Mouse (Mus musculus): Measurements from ENCODE around the gene Olfr860.
"Not testable (repeated sequence)": the region's sequence is repeated elsewhere in the genome, so short reads cannot be mapped to it uniquely, and the experiment has no call there.

The Olfr860 gene

DNA sequence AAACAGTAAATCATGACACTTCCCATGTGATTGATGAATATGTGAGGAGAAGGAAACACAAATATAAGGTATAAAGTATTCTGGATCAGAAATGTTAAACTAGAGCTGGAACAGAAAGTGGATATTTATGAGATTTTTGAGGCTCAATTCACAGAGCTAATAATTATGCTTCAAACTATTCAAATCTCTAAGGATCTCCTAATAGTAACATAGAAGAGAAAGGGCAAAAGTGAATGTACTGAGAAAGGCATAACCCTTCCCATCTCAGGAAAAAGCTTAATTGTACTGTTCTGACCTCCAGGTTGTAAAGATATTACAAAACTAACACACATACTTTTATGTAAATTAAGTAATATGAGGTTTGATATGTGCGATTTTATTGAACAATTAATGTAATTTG is at the start of gene Olfr860:
TSS of gene Olfr860 (minus strand) at position 101 of the 400 bp plus-strand sequence.
- DNase-seq = no peak

DNA sequence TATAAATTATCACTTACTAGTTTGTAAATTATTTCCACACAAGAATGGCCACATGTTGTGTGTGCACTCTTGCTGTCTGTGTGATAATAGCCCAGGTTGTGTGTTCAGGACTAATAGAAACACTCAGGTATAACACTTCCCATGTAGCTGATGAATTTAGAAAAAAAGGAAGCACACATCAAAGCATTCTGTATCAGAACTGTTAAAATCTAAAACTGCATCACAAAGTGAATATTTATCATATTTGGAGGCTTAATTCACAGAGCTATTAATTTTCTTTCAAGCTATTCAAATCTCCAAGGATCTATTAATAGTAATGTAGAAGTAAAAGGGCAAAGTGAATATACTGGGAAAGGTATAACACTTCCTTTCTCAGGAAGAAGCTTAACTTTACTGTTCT is 38.4 kb upstream of the Olfr860 start, which contains the start of gene Olfr862:
TSS of gene Olfr862 (minus strand) at position 101 of the 400 bp plus-strand sequence.
- DNase-seq = no peak

DNA sequence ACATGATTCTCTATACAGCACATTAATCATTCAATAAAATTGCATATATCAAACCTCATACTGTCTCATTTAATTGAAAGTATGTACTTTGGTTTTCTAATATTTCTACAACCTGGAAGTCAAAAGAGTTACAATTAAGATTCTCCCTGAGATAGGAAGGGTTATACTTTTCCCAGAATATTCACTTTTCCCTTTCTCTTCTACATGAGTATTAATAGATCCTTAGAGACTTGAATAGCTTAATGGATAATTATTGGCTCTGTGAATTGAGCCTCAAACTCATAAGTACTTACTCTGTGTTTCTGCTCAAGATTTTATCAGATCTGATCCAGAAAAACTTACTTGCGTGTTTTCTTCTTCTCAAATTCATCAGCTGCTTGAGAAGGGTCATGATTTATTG is 44.9 kb downstream of the Olfr860 start, which contains the start of gene Olfr859:
TSS of gene Olfr859 (plus strand) at position 301 of the 400 bp plus-strand sequence.
- DNase-seq = not testable (repeated sequence)

DNA sequence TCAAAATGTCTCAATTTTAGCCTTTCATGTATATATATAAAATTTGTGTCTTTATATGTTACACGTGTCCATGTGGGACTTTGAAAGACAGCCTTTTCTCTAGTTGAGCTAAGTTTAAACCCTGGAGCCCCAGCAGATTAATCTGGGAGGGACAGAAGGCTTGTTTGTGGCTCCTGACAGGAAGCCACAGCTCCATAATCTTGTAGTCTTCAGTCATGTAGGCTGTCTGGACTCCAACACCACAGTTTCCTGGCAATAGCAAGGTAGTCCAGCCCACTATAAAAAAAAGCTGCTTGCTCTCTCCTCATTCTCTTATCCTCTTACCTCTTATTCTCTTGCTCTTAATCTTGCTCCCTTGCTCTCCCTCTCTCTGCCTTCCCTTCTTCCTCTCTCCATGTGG is 46.5 kb downstream of the Olfr860 start:
- DNase-seq = no peak

All from thymus, postnatal 36 days (tissue).